Mouse (Mus musculus) cerebellum, adult 11-12 months (tissue): ENCODE results near the gene Pla2r1.

ENCODE experiments used
- DNase-seq: peaks from one replicate; pipeline ENCODE4 v3.0.0; 2022

Gene Pla2r1

GRCm38 (mm10) chr2:60552902-60553682, at the start of gene Pla2r1:
TSS of gene Pla2r1 (minus strand) at chr2:60553308.
- no peak for DNase-seq

- no peak for DNase-seq
Measured at GRCm38 (mm10) chr2:60601326-60601725, 48.2 kb upstream of the Pla2r1 start.

GRCm38 (mm10) chr2:60600863-60601262, 47.8 kb upstream of the Pla2r1 start:
- DNase-seq = no peak

GRCm38 (mm10) chr2:60583416-60583815, 30.3 kb upstream of the Pla2r1 start:
- DNase-seq = no peak

GRCm38 (mm10) chr2:60554561-60554960, 1.5 kb upstream of the Pla2r1 start:
- no peak for DNase-seq

GRCm38 (mm10) chr2:60552177-60552901, 769 bp downstream of the Pla2r1 start:
- DNase-seq = no peak

- peak; percentile 22 for DNase-seq
Measured at GRCm38 (mm10) chr2:60551673-60552072, 1.4 kb downstream of the Pla2r1 start.

- DNase-seq = no peak
Measured at GRCm38 (mm10) chr2:60550521-60550920, 2.6 kb downstream of the Pla2r1 start.

- no peak for DNase-seq
Measured at GRCm38 (mm10) chr2:60549851-60550250, 3.3 kb downstream of the Pla2r1 start.

- DNase-seq = no peak
Measured at GRCm38 (mm10) chr2:60546082-60546481, 7.0 kb downstream of the Pla2r1 start.

- DNase-seq = no peak
Measured at GRCm38 (mm10) chr2:60544006-60544405, 9.1 kb downstream of the Pla2r1 start.

GRCm38 (mm10) chr2:60541745-60542144, 11.4 kb downstream of the Pla2r1 start:
- DNase-seq = no peak

- no peak for DNase-seq
Measured at GRCm38 (mm10) chr2:60540346-60540745, 12.8 kb downstream of the Pla2r1 start.

GRCm38 (mm10) chr2:60538710-60539109, 14.4 kb downstream of the Pla2r1 start:
- DNase-seq = no peak

GRCm38 (mm10) chr2:60538274-60538673, 14.8 kb downstream of the Pla2r1 start:
- DNase-seq = no peak

GRCm38 (mm10) chr2:60534755-60535154, 18.4 kb downstream of the Pla2r1 start:
- DNase-seq = no peak

- DNase-seq = no peak
Measured at GRCm38 (mm10) chr2:60533026-60533425, 20.1 kb downstream of the Pla2r1 start.

- no peak for DNase-seq
Measured at GRCm38 (mm10) chr2:60532495-60532894, 20.6 kb downstream of the Pla2r1 start.

- DNase-seq = no peak
Measured at GRCm38 (mm10) chr2:60515817-60516216, 37.3 kb downstream of the Pla2r1 start.

GRCm38 (mm10) chr2:60514863-60515262, 38.2 kb downstream of the Pla2r1 start:
- no peak for DNase-seq

- no peak for DNase-seq
Measured at GRCm38 (mm10) chr2:60510718-60511117, 42.4 kb downstream of the Pla2r1 start.

GRCm38 (mm10) chr2:60505145-60505544, 48.0 kb downstream of the Pla2r1 start:
- DNase-seq = no peak

- DNase-seq = no peak
Measured at GRCm38 (mm10) chr2:60504718-60505117, 48.4 kb downstream of the Pla2r1 start.

GRCm38 (mm10) chr2:60503991-60504390, 49.1 kb downstream of the Pla2r1 start:
- no peak for DNase-seq
